Mouse (Mus musculus) stomach, postnatal 0 days (tissue): ENCODE results near the gene Gm20219. TPM values are rescaled to one million over a fixed set of nuclear protein-coding genes. Genes with fewer than 3 reads are reported as not detected.
A peak's percentile ranks its signal among the peaks of the same experiment; 100 is the strongest.

Source experiments
- ATAC-seq: fragments of 200-750 bp; cut with Nextera tagmentation; 2 replicates; pipeline ENCODE4 v1.8.0; 2017; ENCODE audit not compliant: low FRiP score, low TSS enrichment
- DNase-seq: peaks from one replicate; pipeline ENCODE4 v3.0.0-alpha.2; 2016; ENCODE audit warnings: low spot score
- H3K27ac ChIP-seq: fragments of 300-500 bp; sonication (generic); replicated peaks from 2 replicates; pipeline ENCODE4 v1.5.1; 2014; ENCODE audit warnings: mild to moderate bottlenecking, control low read depth
- H3K27me3 ChIP-seq: fragments of 300-500 bp; sonication (generic); 2 replicates; pipeline ENCODE4 v1.6.1; 2014; ENCODE audit warnings: low read length; ENCODE audit not compliant: control insufficient read depth, insufficient read depth
- H3K36me3 ChIP-seq: fragments of 300-500 bp; sonication (generic); 2 replicates; pipeline ENCODE4 v1.6.1; 2014; ENCODE audit warnings: low read length, mixed read lengths; ENCODE audit not compliant: control insufficient read depth, insufficient read depth
- H3K4me1 ChIP-seq: fragments of 300-500 bp; sonication (generic); replicated peaks from 2 replicates; pipeline ENCODE4 v1.6.1; 2014; ENCODE audit warnings: antibody characterized with exemption; ENCODE audit not compliant: control insufficient read depth, insufficient read depth
- H3K4me2 ChIP-seq: fragments of 300-500 bp; sonication (generic); replicated peaks from 2 replicates; pipeline ENCODE4 v1.6.1; 2014; ENCODE audit warnings: low read depth, mild to moderate bottlenecking, control low read depth, moderate library complexity
- H3K4me3 ChIP-seq: fragments of 300-500 bp; sonication (generic); 2 replicates; pipeline ENCODE4 v1.5.1; 2014; ENCODE audit warnings: low read depth, low read length, control low read depth
- H3K9ac ChIP-seq: fragments of 300-500 bp; sonication (generic); 2 replicates; pipeline ENCODE4 v1.6.1; 2014; ENCODE audit warnings: mild to moderate bottlenecking, low read length, control low read depth, mixed read lengths
- H3K9me3 ChIP-seq: fragments of 300-500 bp; sonication (generic); 2 replicates; pipeline ENCODE4 v1.6.1; 2016; ENCODE audit warnings: low read length; ENCODE audit not compliant: control insufficient read depth
- CTCF ChIP-seq: IDR thresholded peaks from 2 replicates; pipeline ENCODE4 v1.5.1; 2016; ENCODE audit warnings: antibody characterized with exemption, low read depth, mild to moderate bottlenecking, moderate library complexity
- EP300 ChIP-seq: optimal IDR thresholded peaks from 2 replicates; pipeline ENCODE3; 2016; ENCODE audit warnings: antibody characterized with exemption
- WGBS: fragments of 180-500 bp; shearing (Covaris S2); extraction: QIAGEN DNeasy Blood & Tissue Kit; methylation state at CpG from one replicate; pipeline ENCODE4 v1.1.7; 2014; 5-methylcytosine and 5-hydroxymethylcytosine counted together
- polyA plus RNA-seq: library from polyadenylated mRNA; unstranded; fragments of >200 nt; fragmentation: Nextera tagmentation; extraction: Ambion mirVana; gene quantifications from 2 replicates; pipeline ENCODE4 v1.2.1, GENCODE M21; 2015

Gene Gm20219
- polyA plus RNA-seq, 1 experiment from 2014 or later, result 15.9 TPM

DNA sequence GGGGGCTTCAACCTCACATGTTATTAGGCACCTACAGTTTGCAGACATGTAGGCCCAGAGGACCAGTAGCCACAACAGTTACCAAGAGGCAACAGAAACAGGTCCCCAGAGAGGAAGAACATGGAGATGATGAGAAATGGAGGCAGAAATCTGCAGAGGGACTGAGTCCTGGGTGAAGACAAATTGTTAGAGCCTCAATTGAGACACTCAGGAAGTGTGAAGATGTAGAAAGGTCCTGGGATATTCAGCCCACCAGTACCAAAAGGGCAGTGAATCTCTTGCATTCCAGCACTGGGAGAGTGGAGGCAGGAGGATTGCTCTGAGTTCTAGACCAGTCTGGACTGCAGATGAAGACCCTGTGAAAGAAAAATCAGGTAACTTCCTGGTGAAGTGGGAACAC, 39.9 kb downstream of the Gm20219 start:
- H3K4me2 ChIP-seq, result no peak overlapping the region
- no peak for TF ChIP-seq CTCF
- TF ChIP-seq EP300, result no peak
- no peaks in the 10 kb centered on the region for H3K9me3 ChIP-seq
- DNase-seq (no peak), ATAC-seq (no peak)
- H3K27ac ChIP-seq, result no peak overlapping the region
- H3K4me3 ChIP-seq, result no peak overlapping the region
- H3K4me1 ChIP-seq, result 0 out of 2 replicates have a peak, but pooled peaks cover 2% of the 10 kb centered on the region
- no peaks in the 10 kb centered on the region for H3K36me3 ChIP-seq
- peaks cover 23% of the 10 kb centered on the region; the same call in 1 of the 2 replicates for H3K27me3 ChIP-seq
- no peak overlapping the region for H3K9ac ChIP-seq

- peaks cover 23% of the 10 kb centered on the region; the same call in 1 of the 2 replicates for H3K27me3 ChIP-seq
- ATAC-seq, result no peak
- H3K9ac ChIP-seq, result no peak within 1 kb of the TSS
Measured at GRCm38 (mm10) chr17:56512310-56512709, 41.9 kb downstream of the Gm20219 start, which contains the start of gene Znrf4. TSS of gene Znrf4 (minus strand) at chr17:56512431.

DNA sequence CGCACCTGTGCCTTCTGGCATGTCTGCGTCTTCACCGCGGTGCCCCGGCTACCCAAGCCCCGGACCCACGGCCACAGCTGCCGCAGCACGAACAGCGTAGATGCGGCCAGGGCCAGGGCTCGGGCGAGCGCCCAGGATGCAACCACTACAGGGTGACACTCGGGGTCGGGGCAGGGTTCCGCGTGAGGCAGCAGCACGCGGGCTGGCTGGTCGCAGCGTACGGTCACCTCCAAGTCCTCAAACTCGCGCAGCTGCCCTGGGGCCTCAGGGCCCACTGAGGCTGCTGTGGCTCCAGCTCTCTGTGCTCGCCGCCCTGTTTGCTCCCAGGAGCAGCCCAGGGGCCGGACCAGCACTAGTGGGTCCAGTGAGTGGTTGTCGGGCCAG, 42.5 kb downstream of the Gm20219 start:
- TF ChIP-seq EP300 (no peak), CTCF (no peak)
- 26% methylated on average over 27 of the region's 29 CpGs for whole genome bisulfite sequencing
- H3K27ac ChIP-seq, result no peak overlapping the region
- no peak overlapping the region; the same call in 1 of the 2 replicates for H3K4me3 ChIP-seq
- no peak for ATAC-seq
- no peak for DNase-seq
- H3K9me3 ChIP-seq, result no peaks in the 10 kb centered on the region
- H3K27me3 ChIP-seq, result peaks cover 23% of the 10 kb centered on the region; the same call in 1 of the 2 replicates
- no peak overlapping the region for H3K4me2 ChIP-seq
- no peaks in the 10 kb centered on the region for H3K36me3 ChIP-seq
- H3K9ac ChIP-seq, result no peak overlapping the region
- H3K4me1 ChIP-seq, result 0 out of 2 replicates have a peak, but pooled peaks cover 2% of the 10 kb centered on the region

More at GRCm38 (mm10) chr17:56512310-56512709, 41.9 kb downstream of the Gm20219 start, which contains the start of gene Znrf4:
- peak within 1 kb of the TSS; percentile 23; the same call in 1 of the 2 replicates for H3K4me3 ChIP-seq
- DNase-seq, result no peak
- peak within 1 kb of the TSS; percentile 28 for H3K4me2 ChIP-seq
- no peaks in the 10 kb centered on the region for H3K9me3 ChIP-seq
- whole genome bisulfite sequencing, result 65% methylated on average over 22 of the region's 22 CpGs
- no peak within 1 kb of the TSS for H3K27ac ChIP-seq
- no peaks in the 10 kb centered on the region for H3K36me3 ChIP-seq
- 0 out of 2 replicates have a peak, but pooled peaks cover 2% of the 10 kb centered on the region for H3K4me1 ChIP-seq
- TF ChIP-seq EP300 (no peak), CTCF (no peak)

DNA sequence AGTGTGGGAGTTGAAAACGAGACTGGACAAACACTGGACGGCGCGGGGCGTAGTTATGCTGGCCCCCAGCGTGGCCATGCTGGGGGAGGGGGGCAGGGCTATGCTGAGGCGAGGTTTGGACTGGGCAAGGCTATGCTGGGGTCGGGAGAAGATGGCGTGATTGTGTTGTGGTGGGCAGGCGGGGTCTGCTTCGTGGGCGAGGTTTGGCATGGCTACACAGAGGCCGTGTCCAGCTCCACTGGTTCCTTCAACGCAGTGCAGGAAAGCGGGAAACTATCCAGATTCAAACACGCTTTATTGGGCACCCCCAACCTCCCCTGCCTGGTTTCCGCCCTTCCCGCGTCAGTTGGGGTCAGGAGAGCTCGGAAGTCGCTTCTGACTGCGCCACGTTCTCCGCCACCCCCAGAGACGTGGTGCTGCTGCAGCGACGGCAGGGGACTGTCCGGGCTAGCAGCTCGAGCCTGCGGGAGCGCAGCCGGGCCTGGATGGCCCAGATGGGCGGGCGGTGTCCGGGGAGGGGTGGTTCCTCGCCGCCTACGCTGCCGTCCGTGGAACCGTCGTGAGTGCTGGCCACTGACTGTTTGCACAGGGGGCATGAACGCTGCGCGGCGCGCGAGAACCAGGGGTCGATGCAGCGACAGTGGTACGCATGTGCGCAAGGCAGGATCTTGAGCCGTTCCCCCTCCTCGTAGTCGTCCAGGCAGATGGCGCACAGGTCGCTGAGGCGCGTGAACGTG, 43.0 kb downstream of the Gm20219 start:
- ATAC-seq (no peak), DNase-seq (no peak)
- peaks cover 23% of the 10 kb centered on the region; the same call in 1 of the 2 replicates for H3K27me3 ChIP-seq
- H3K9ac ChIP-seq, result no peak overlapping the region
- H3K4me3 ChIP-seq, result peak overlapping the region; percentile 23; the same call in 1 of the 2 replicates
- H3K4me1 ChIP-seq, result 0 out of 2 replicates have a peak, but pooled peaks cover 2% of the 10 kb centered on the region
- no peaks in the 10 kb centered on the region for H3K9me3 ChIP-seq
- H3K27ac ChIP-seq, result no peak overlapping the region
- TF ChIP-seq EP300, result no peak
- no peak for TF ChIP-seq CTCF
- 6% methylated on average over 56 of the region's 60 CpGs for WGBS
- H3K36me3 ChIP-seq, result no peaks in the 10 kb centered on the region
- H3K4me2 ChIP-seq, result peak overlapping the region; percentile 28

DNA sequence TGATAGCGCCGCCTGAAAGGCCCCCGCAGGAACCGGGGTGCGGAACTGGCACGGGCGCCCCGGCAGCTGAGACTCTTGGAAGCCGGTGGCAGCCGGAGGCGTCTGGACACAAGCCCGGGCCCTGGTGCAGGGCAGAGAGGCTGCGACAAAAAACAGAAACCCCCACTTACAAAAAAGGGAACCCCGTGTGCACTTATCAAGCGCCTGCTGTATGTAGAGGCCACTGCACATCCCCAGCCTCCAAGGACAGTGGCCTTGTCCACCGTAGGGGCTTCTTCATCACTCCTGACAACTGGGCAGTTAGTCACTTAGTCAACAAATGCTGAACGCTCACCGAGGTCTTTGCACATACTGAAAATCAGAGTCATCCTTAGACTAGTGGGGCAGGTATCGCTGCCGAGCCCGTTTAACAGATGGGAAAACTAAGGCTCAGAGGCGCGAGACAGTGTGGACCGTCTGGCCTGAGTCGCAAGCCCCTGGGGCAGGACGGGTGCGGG, 43.7 kb downstream of the Gm20219 start:
- peaks cover 23% of the 10 kb centered on the region; the same call in 1 of the 2 replicates for H3K27me3 ChIP-seq

More for the DNA sequence above, 43.7 kb downstream of the Gm20219 start:
- TF ChIP-seq EP300 (no peak), CTCF (no peak)
- no peaks in the 10 kb centered on the region for H3K4me1 ChIP-seq
- H3K4me2 ChIP-seq, result no peak overlapping the region
- no peak for DNase-seq
- 24% methylated on average over 27 of the region's 27 CpGs for WGBS
- H3K9me3 ChIP-seq, result no peaks in the 10 kb centered on the region
- no peaks in the 10 kb centered on the region for H3K36me3 ChIP-seq
- no peak overlapping the region for H3K27ac ChIP-seq
- no peak overlapping the region for H3K4me3 ChIP-seq
- H3K9ac ChIP-seq, result no peak overlapping the region
- ATAC-seq, result no peak
